ENCODE assay signal across 14 mouse cellular contexts in the genomic region with DNA sequence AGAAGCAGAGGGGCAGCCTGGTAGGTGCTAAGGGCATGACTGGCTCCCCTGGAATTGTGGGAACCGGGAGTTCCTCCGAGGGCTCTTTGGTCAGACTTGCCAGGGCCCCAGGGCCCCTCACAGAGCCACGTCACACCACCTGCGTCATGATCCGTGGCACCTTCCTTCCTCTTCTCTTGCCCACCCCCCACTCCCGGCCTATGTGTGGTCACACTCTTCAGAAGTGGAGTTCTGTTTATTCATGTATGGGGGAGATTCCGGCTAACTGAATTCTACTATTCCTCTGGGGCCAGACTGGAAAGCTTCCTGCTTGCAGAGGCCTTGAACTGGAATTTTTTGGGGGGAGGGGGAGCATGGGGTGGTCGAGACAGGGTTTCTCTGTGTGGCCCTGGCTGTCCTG. TPM values are rescaled to one million over a fixed set of nuclear protein-coding genes. Genes with fewer than 3 reads are reported as not detected.
DNase-seq lines count a peak whose midpoint lies in the region; ATAC-seq and TF ChIP-seq lines count a peak whose summit lies in the region.
"Had no signal": no experiment of that assay in that cellular context is flagged by ENCODE, and none has a peak within 500 bp of the region (broad histone marks: within the 10 kb centered on the region; RNA-seq: fewer than 3 reads in every experiment).

No protein-coding gene starts in this region.

- H3K4me2 ChIP-seq in kidney, embryonic 14.5 days (replicated peaks; ENCODE audit: low read depth, low read length), result no peak overlapping the region
- H3K4me2 ChIP-seq in hindbrain, embryonic 15.5 days, result no peak overlapping the region
- H3K4me2 ChIP-seq: forebrain, embryonic 15.5 days had no signal

- no peak overlapping the region for H3K4me3 ChIP-seq in kidney, embryonic 14.5 days (ENCODE audit: low read length)
- H3K4me3 ChIP-seq in E14TG2a.4 (replicated peaks; ENCODE audit: low read length), result peak overlapping the region; percentile 11; the same call in 1 of the 2 replicates
- H3K4me3 ChIP-seq in hindbrain, embryonic 15.5 days, result no peak overlapping the region
- H3K4me3 ChIP-seq: forebrain, embryonic 15.5 days had no signal

- H3K9ac ChIP-seq in kidney, embryonic 14.5 days (ENCODE audit: low read depth, low read length), result no peak overlapping the region; the same call in 1 of the 2 replicates
- no peak overlapping the region for H3K9ac ChIP-seq in hindbrain, embryonic 15.5 days
- H3K9ac ChIP-seq: forebrain, embryonic 15.5 days; liver, embryonic 14.5 days had no signal

- 49% methylated on average over 8 of the region's 8 CpGs for WGBS in kidney, embryonic 14.5 days
- WGBS in hindbrain, embryonic 15.5 days, result 82% methylated on average over 8 of the region's 8 CpGs

- H3K4me1 ChIP-seq in kidney, embryonic 14.5 days (ENCODE audit: control insufficient read depth, insufficient read depth, low read length), result peaks cover 16% of the 10 kb centered on the region; the same call in 1 of the 2 replicates
- H3K4me1 ChIP-seq in E14TG2a.4 (replicated peaks; ENCODE audit: low read depth, low read length), result peaks cover 63% of the 10 kb centered on the region
- H3K4me1 ChIP-seq in hindbrain, embryonic 15.5 days (replicated peaks), result no peaks in the 10 kb centered on the region
- H3K4me1 ChIP-seq: forebrain, embryonic 15.5 days had no signal

- 0 out of 2 replicates have a peak overlapping the region, but pooled peaks have one; percentile 37 for H3K27ac ChIP-seq in kidney, embryonic 14.5 days (ENCODE audit: low read depth, low read length)
- H3K27ac ChIP-seq in hindbrain, embryonic 15.5 days (replicated peaks), result 0 out of 2 replicates have a peak overlapping the region, but pooled peaks have one; percentile 11
- H3K27ac ChIP-seq: forebrain, embryonic 15.5 days; liver, embryonic 14.5 days had no signal

- H3K9me3 ChIP-seq in kidney, embryonic 14.5 days (ENCODE audit: control insufficient read depth, low read length), result no peaks in the 10 kb centered on the region
- no peaks in the 10 kb centered on the region for H3K9me3 ChIP-seq in E14TG2a.4 (ENCODE audit: low read length)
- no peaks in the 10 kb centered on the region for H3K9me3 ChIP-seq in hindbrain, embryonic 15.5 days
- H3K9me3 ChIP-seq: forebrain, embryonic 15.5 days; G1E had no signal

- peaks cover 59% of the 10 kb centered on the region for H3K36me3 ChIP-seq in kidney, embryonic 14.5 days (ENCODE audit: control insufficient read depth, insufficient read depth, low read length)
- peaks cover 67% of the 10 kb centered on the region for H3K36me3 ChIP-seq in E14TG2a.4 (ENCODE audit: insufficient read depth, low read length)
- H3K36me3 ChIP-seq in hindbrain, embryonic 15.5 days, result peaks cover 86% of the 10 kb centered on the region
- H3K36me3 ChIP-seq: G1E had no signal

- peak; percentile 13 for DNase-seq in embryo, embryonic 11 days
- no peak for DNase-seq in embryo, embryonic 10 days (ENCODE audit: low spot score)
- DNase-seq in kidney, postnatal 36 days, result no peak
- no peak for DNase-seq in urinary bladder, postnatal 25 days (ENCODE audit: low spot score)
- DNase-seq: gastrocnemius, postnatal 36 days; layer of hippocampus, postnatal 36 days had no signal

- H3K27me3 ChIP-seq in kidney, embryonic 14.5 days (ENCODE audit: control insufficient read depth, insufficient read depth, low read length), result no peaks in the 10 kb centered on the region
- H3K27me3 ChIP-seq in E14TG2a.4 (ENCODE audit: insufficient read depth, low read length), result peaks cover 18% of the 10 kb centered on the region
- H3K27me3 ChIP-seq in hindbrain, embryonic 15.5 days, result no peaks in the 10 kb centered on the region
- H3K27me3 ChIP-seq: forebrain, embryonic 15.5 days had no signal

- TF ChIP-seq CTCF in E14TG2a.4 (conservative IDR thresholded peaks at IDR 0.05; ENCODE audit: low read length), result no peak

- ATAC-seq in kidney, embryonic 14.5 days (ENCODE audit: low FRiP score, low TSS enrichment), result peak; percentile 10; the same call in 1 of the 2 replicates
- ATAC-seq in hindbrain, embryonic 15.5 days (ENCODE audit: low FRiP score, low read depth), result no peak
- no peak for ATAC-seq in erythroid progenitor cell, adult 5-6 weeks (replicated peaks; ENCODE audit: low FRiP score, poor library complexity, severe bottlenecking)
- ATAC-seq: forebrain, embryonic 15.5 days had no signal

RNA-seq across cellular contexts. Expression of gene Nxph4, which starts 29.5 kb away (rescaled TPM):
- 0.49 and 1.2 TPM in 2 replicates for polyA plus RNA-seq in kidney, embryonic 14.5 days (2014; fragmentation: Nextera tagmentation; extraction: Ambion mirVana)
- polyA plus RNA-seq in hindbrain, embryonic 15.5 days (2015; fragmentation: Nextera tagmentation; extraction: Ambion mirVana), result 161 and 194 TPM in 2 replicates
- total RNA-seq in erythroid progenitor cell, adult 5-6 weeks (2015; ENCODE audit: low replicate concordance), result not detected in 2 replicates
- total RNA-seq in erythroid progenitor cell, adult 5-6 weeks (2017; ENCODE audit: low replicate concordance), result not detected in 2 replicates
- total RNA-seq: monocyte, adult 5-6 weeks had no signal

RNA-seq across cellular contexts. Expression of gene Shmt2, which starts 41.6 kb away (rescaled TPM):
- polyA plus RNA-seq in kidney, embryonic 14.5 days (2014; fragmentation: Nextera tagmentation; extraction: Ambion mirVana), result 68.9 and 99.8 TPM in 2 replicates
- 56.2 and 64.8 TPM in 2 replicates for polyA plus RNA-seq in hindbrain, embryonic 15.5 days (2015; fragmentation: Nextera tagmentation; extraction: Ambion mirVana)
- total RNA-seq in erythroid progenitor cell, adult 5-6 weeks (2015; ENCODE audit: low replicate concordance), result 17.2 and 28.1 TPM in 2 replicates
- total RNA-seq in erythroid progenitor cell, adult 5-6 weeks (2017; ENCODE audit: low replicate concordance), result 21.4 and 24.8 TPM in 2 replicates

RNA-seq across cellular contexts. Expression of gene Ndufa4l2, which starts 49.1 kb away (rescaled TPM):
- polyA plus RNA-seq in kidney, embryonic 14.5 days (2014; fragmentation: Nextera tagmentation; extraction: Ambion mirVana), result 27.1 and 32.7 TPM in 2 replicates
- 20.7 and 24.4 TPM in 2 replicates for polyA plus RNA-seq in hindbrain, embryonic 15.5 days (2015; fragmentation: Nextera tagmentation; extraction: Ambion mirVana)
- total RNA-seq in erythroid progenitor cell, adult 5-6 weeks (2015; ENCODE audit: low replicate concordance), result not detected in 2 replicates
- not detected in 2 replicates for total RNA-seq in erythroid progenitor cell, adult 5-6 weeks (2017; ENCODE audit: low replicate concordance)
- total RNA-seq: monocyte, adult 5-6 weeks had no signal

RNA-seq across cellular contexts. Expression of gene Lrp1, which starts 57.1 kb away (rescaled TPM):
- polyA plus RNA-seq in kidney, embryonic 14.5 days (2014; fragmentation: Nextera tagmentation; extraction: Ambion mirVana), result 44.2 and 54.9 TPM in 2 replicates
- 102 and 114 TPM in 2 replicates for polyA plus RNA-seq in hindbrain, embryonic 15.5 days (2015; fragmentation: Nextera tagmentation; extraction: Ambion mirVana)
- total RNA-seq in erythroid progenitor cell, adult 5-6 weeks (2015; ENCODE audit: low replicate concordance), result 19.7 and 21.6 TPM in 2 replicates
- 11.5 and 13.1 TPM in 2 replicates for total RNA-seq in erythroid progenitor cell, adult 5-6 weeks (2017; ENCODE audit: low replicate concordance)

Comparison
In these comparisons a context has a peak if more than half of its experiments do, and no peak if none do; other contexts are left out.
1. RNA of gene Nxph4, which starts 29.5 kb away (polyA plus RNA-seq): 161 to 194 TPM in hindbrain, embryonic 15.5 days; 0.49 to 1.2 TPM in kidney, embryonic 14.5 days; every median in the first group is over 10 times any median in the second.